Mouse (Mus musculus): ENCODE data around the gene Sirt2. TPM values are rescaled to one million over a fixed set of nuclear protein-coding genes. Genes with fewer than 3 reads are reported as not detected.

Sirt2 gene
- polyA plus RNA-seq, 1 experiment from 2014 or later = 80.6 TPM

GRCm38 (mm10) chr7:28769414-28769958 is 3.0 kb downstream of the Sirt2 start:
- WGBS = 92% methylated on average over 9 of the region's 9 CpGs

GRCm38 (mm10) chr7:28770309-28770708 is 3.8 kb downstream of the Sirt2 start:
- H3K27me3 ChIP-seq = no peaks in the 10 kb centered on the region
- 92% methylated on average over 3 of the region's 3 CpGs for WGBS

More at GRCm38 (mm10) chr7:28769414-28769958, 3.0 kb downstream of the Sirt2 start:
- ATAC-seq (ENCODE audit: low FRiP score, low read depth) = no peak
- Histone ChIP-seq H3K9me3 (no peaks in the 10 kb centered on the region), H3K27me3 (no peaks in the 10 kb centered on the region), H3K4me2 (replicated peaks) (no peak overlapping the region), H3K36me3 (0 out of 2 replicates have a peak, but pooled peaks cover 8% of the 10 kb centered on the region), H3K9ac (replicated peaks) (no peak overlapping the region), H3K27ac (replicated peaks) (no peak overlapping the region), H3K4me3 (no peak overlapping the region), H3K4me1 (peaks cover 31% of the 10 kb centered on the region)

GRCm38 (mm10) chr7:28771867-28772266 is 5.3 kb downstream of the Sirt2 start:
- Histone ChIP-seq H3K27ac (replicated peaks) (no peak overlapping the region), H3K36me3 (peaks cover 13% of the 10 kb centered on the region; the same call in 1 of the 2 replicates), H3K9ac (replicated peaks) (no peak overlapping the region), H3K9me3 (no peaks in the 10 kb centered on the region), H3K4me3 (no peak overlapping the region), H3K4me1 (peaks cover 16% of the 10 kb centered on the region), H3K4me2 (replicated peaks) (no peak overlapping the region), H3K27me3 (no peaks in the 10 kb centered on the region)
- ATAC-seq (ENCODE audit: low FRiP score, low read depth) = no peak
- 91% methylated on average over 11 of the region's 11 CpGs for WGBS

More at GRCm38 (mm10) chr7:28770309-28770708, 3.8 kb downstream of the Sirt2 start:
- H3K4me2 ChIP-seq (replicated peaks) = no peak overlapping the region
- no peak overlapping the region for H3K9ac ChIP-seq (replicated peaks)
- no peak for ATAC-seq (ENCODE audit: low FRiP score, low read depth)
- H3K9me3 ChIP-seq = no peaks in the 10 kb centered on the region
- H3K4me3 ChIP-seq = no peak overlapping the region
- H3K4me1 ChIP-seq = peaks cover 24% of the 10 kb centered on the region
- no peak overlapping the region for H3K27ac ChIP-seq (replicated peaks)
- 0 out of 2 replicates have a peak, but pooled peaks cover 8% of the 10 kb centered on the region for H3K36me3 ChIP-seq

- Histone ChIP-seq H3K36me3 (peaks cover 20% of the 10 kb centered on the region; the same call in 1 of the 2 replicates), H3K4me3 (no peak overlapping the region), H3K27ac (replicated peaks) (no peak overlapping the region), H3K27me3 (no peaks in the 10 kb centered on the region), H3K9ac (replicated peaks) (no peak overlapping the region), H3K9me3 (no peaks in the 10 kb centered on the region), H3K4me2 (replicated peaks) (no peak overlapping the region), H3K4me1 (peaks cover 7% of the 10 kb centered on the region)
- WGBS = 73% methylated on average over 3 of the region's 3 CpGs
- no peak for ATAC-seq (ENCODE audit: low FRiP score, low read depth)
Observed at GRCm38 (mm10) chr7:28773163-28773562, 6.6 kb downstream of the Sirt2 start.

GRCm38 (mm10) chr7:28774164-28774563 is 7.6 kb downstream of the Sirt2 start:
- no peaks in the 10 kb centered on the region for H3K27me3 ChIP-seq
- H3K9me3 ChIP-seq = no peaks in the 10 kb centered on the region
- WGBS = 67% methylated on average over 12 of the region's 12 CpGs
- peaks cover 3% of the 10 kb centered on the region; the same call in 1 of the 2 replicates for H3K4me1 ChIP-seq
- H3K4me3 ChIP-seq = no peak overlapping the region
- H3K4me2 ChIP-seq (replicated peaks) = no peak overlapping the region
- ATAC-seq (ENCODE audit: low FRiP score, low read depth) = 0 out of 2 replicates have a peak, but pooled peaks have one; percentile 30
- peaks cover 22% of the 10 kb centered on the region; the same call in 1 of the 2 replicates for H3K36me3 ChIP-seq
- peak overlapping the region; percentile 27; the same call in 1 of the 2 replicates for H3K27ac ChIP-seq (replicated peaks)
- H3K9ac ChIP-seq (replicated peaks) = no peak overlapping the region

- H3K9ac ChIP-seq (replicated peaks) = no peak overlapping the region
- H3K36me3 ChIP-seq = peaks cover 22% of the 10 kb centered on the region; the same call in 1 of the 2 replicates
- ATAC-seq (ENCODE audit: low FRiP score, low read depth) = no peak
- H3K27me3 ChIP-seq = no peaks in the 10 kb centered on the region
- H3K27ac ChIP-seq (replicated peaks) = no peak overlapping the region
- no peak overlapping the region for H3K4me3 ChIP-seq
- WGBS = 88% methylated on average over 7 of the region's 7 CpGs
- peaks cover 2% of the 10 kb centered on the region for H3K4me1 ChIP-seq
- no peak overlapping the region for H3K4me2 ChIP-seq (replicated peaks)
- no peaks in the 10 kb centered on the region for H3K9me3 ChIP-seq
Observed at GRCm38 (mm10) chr7:28775129-28775528, 8.6 kb downstream of the Sirt2 start.

- Histone ChIP-seq H3K9me3 (no peaks in the 10 kb centered on the region), H3K4me3 (no peak overlapping the region), H3K4me2 (replicated peaks) (no peak overlapping the region), H3K27me3 (no peaks in the 10 kb centered on the region), H3K27ac (replicated peaks) (no peak overlapping the region), H3K4me1 (peaks cover 7% of the 10 kb centered on the region), H3K9ac (replicated peaks) (no peak overlapping the region), H3K36me3 (peaks cover 26% of the 10 kb centered on the region)
- ATAC-seq (ENCODE audit: low FRiP score, low read depth) = no peak
- WGBS = 89% methylated on average over 9 of the region's 9 CpGs
Observed at GRCm38 (mm10) chr7:28778825-28779224, 12.3 kb downstream of the Sirt2 start.

GRCm38 (mm10) chr7:28780067-28780658 is 13.6 kb downstream of the Sirt2 start:
- 45% methylated on average over 6 of the region's 6 CpGs for WGBS
- ATAC-seq (ENCODE audit: low FRiP score, low read depth) = peak; percentile 73
- Histone ChIP-seq H3K4me1 (peaks cover 7% of the 10 kb centered on the region), H3K4me3 (no peak overlapping the region), H3K27ac (replicated peaks) (peak overlapping the region; percentile 20; the same call in 1 of the 2 replicates), H3K36me3 (peaks cover 29% of the 10 kb centered on the region), H3K9me3 (no peaks in the 10 kb centered on the region), H3K9ac (replicated peaks) (no peak overlapping the region), H3K27me3 (no peaks in the 10 kb centered on the region), H3K4me2 (replicated peaks) (no peak overlapping the region)

GRCm38 (mm10) chr7:28780857-28781256 is 14.3 kb downstream of the Sirt2 start:
- Histone ChIP-seq H3K27me3 (no peaks in the 10 kb centered on the region), H3K27ac (replicated peaks) (no peak overlapping the region), H3K9ac (replicated peaks) (no peak overlapping the region), H3K4me1 (peaks cover 7% of the 10 kb centered on the region), H3K4me3 (no peak overlapping the region), H3K9me3 (no peaks in the 10 kb centered on the region), H3K36me3 (peaks cover 35% of the 10 kb centered on the region), H3K4me2 (replicated peaks) (no peak overlapping the region)
- 87% methylated on average over 7 of the region's 7 CpGs for WGBS
- no peak for ATAC-seq (ENCODE audit: low FRiP score, low read depth)

GRCm38 (mm10) chr7:28781261-28781663 is 14.7 kb downstream of the Sirt2 start:
- Histone ChIP-seq H3K9ac (replicated peaks) (no peak overlapping the region), H3K4me1 (peaks cover 7% of the 10 kb centered on the region), H3K4me2 (replicated peaks) (no peak overlapping the region), H3K9me3 (no peaks in the 10 kb centered on the region), H3K4me3 (no peak overlapping the region), H3K36me3 (peaks cover 39% of the 10 kb centered on the region), H3K27me3 (no peaks in the 10 kb centered on the region), H3K27ac (replicated peaks) (no peak overlapping the region)
- 91% methylated on average over 8 of the region's 8 CpGs for WGBS
- ATAC-seq (ENCODE audit: low FRiP score, low read depth) = no peak

- Histone ChIP-seq H3K9me3 (no peaks in the 10 kb centered on the region), H3K4me2 (replicated peaks) (no peak overlapping the region), H3K4me3 (no peak overlapping the region), H3K36me3 (peaks cover 38% of the 10 kb centered on the region), H3K4me1 (peaks cover 5% of the 10 kb centered on the region), H3K9ac (replicated peaks) (no peak overlapping the region), H3K27me3 (no peaks in the 10 kb centered on the region), H3K27ac (replicated peaks) (no peak overlapping the region)
- ATAC-seq (ENCODE audit: low FRiP score, low read depth) = no peak
- 67% methylated on average over 4 of the region's 5 CpGs for WGBS
Observed at GRCm38 (mm10) chr7:28785161-28785560, 18.6 kb downstream of the Sirt2 start.

- Histone ChIP-seq H3K27me3 (no peaks in the 10 kb centered on the region), H3K27ac (replicated peaks) (no peak overlapping the region), H3K4me3 (no peak overlapping the region), H3K9ac (replicated peaks) (no peak overlapping the region), H3K36me3 (peaks cover 34% of the 10 kb centered on the region), H3K4me1 (no peaks in the 10 kb centered on the region), H3K4me2 (replicated peaks) (no peak overlapping the region), H3K9me3 (no peaks in the 10 kb centered on the region)
- WGBS = 90% methylated on average over 9 of the region's 9 CpGs
- ATAC-seq (ENCODE audit: low FRiP score, low read depth) = no peak
Observed at GRCm38 (mm10) chr7:28787884-28788283, 21.3 kb downstream of the Sirt2 start.
